Mouse (Mus musculus): ENCODE results near the gene Ifitm3.

DNA sequence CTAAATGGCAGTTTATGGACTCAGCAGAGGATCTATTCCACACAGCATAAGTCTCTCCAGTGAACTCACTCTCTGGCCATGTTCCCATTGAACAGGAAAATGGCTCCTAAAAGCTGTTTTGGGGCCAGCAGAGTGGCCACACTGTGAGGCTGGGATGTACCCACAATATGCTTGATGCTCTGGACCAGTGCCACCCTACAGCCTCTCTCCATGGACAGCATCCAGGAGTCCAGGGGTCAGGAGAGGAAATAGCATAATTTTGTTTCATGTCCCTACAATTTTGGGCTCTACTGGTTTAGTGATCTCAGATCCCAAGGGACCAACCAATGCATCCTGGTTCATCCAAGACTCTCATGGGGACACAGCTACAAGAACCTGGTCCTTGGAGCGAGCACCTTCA is 47.0 kb upstream of the Ifitm3 start:
- TF ChIP-seq ZC3H11A (IDR thresholded peaks at IDR 0.05; ENCODE audit: borderline replicate concordance, low read depth, low read length) (no peak), ZNF384 (IDR thresholded peaks at IDR 0.05; ENCODE audit: low read depth, low read length) (no peak)

Data from ES-E14 (cell line).